Mouse (Mus musculus) ovary, adult 10 weeks (tissue): Measurements from ENCODE around the gene Adpgk. TPM values are rescaled to one million over a fixed set of nuclear protein-coding genes. Genes with fewer than 3 reads are reported as not detected.

Source experiments
- polyA plus RNA-seq: library from polyadenylated mRNA; stranded (reverse); fragments of 350-450 nt; fragmentation: Illumina TruSeq; extraction: RNeasy Lipid Tissue Mini Kit (QIAGEN cat#74804); gene quantifications from one replicate; pipeline ENCODE4 v1.2.3, GENCODE M21; 2014

The Adpgk gene
- polyA plus RNA-seq: 54.2 TPM

GRCm38 (mm10) chr9:59290957-59291687 is at the start of gene Adpgk:
Gene Adpgk, plus strand, starts transcription at chr9:59291558.

GRCm38 (mm10) chr9:59353253-59353639 is 61.9 kb downstream of the Adpgk start, which contains the start of gene Bbs4:
Gene Bbs4, minus strand, starts transcription at chr9:59353508.

Other genes with a start within 250 kb of the Adpgk start
- 25.5 TPM for gene Bbs4, start 62.0 kb downstream of the Adpgk start, polyA plus RNA-seq
- gene Arih1, start 195.1 kb downstream of the Adpgk start, polyA plus RNA-seq: 175 TPM
- 31.2 TPM for gene Hexa, start 248.0 kb downstream of the Adpgk start, polyA plus RNA-seq
- gene Tmem202, start 248.3 kb downstream of the Adpgk start, polyA plus RNA-seq: 0.86 TPM